Mouse (Mus musculus): ENCODE measurements around the gene Lck.

- peak; percentile 44 for TF ChIP-seq CTCF (conservative IDR thresholded peaks at IDR 0.05; ENCODE audit: low read length)
- no peak for TF ChIP-seq POU5F1 (IDR thresholded peaks at IDR 0.05; ENCODE audit: borderline replicate concordance, low read length)
These were observed 11.6 kb upstream of the Lck start for GRCm38 (mm10) chr4:129584884-129585608.

Data from E14TG2a.4 (cell line).